Mouse (Mus musculus) erythroblast, embryonic 14.5 days (primary cell): Measurements from ENCODE around the gene Notum. TPM values are rescaled to one million over a fixed set of nuclear protein-coding genes. Genes with fewer than 3 reads are reported as not detected.
A peak's percentile ranks its signal among the peaks of the same experiment; 100 is the strongest.

Experiments
- H3K27me3 ChIP-seq: 2 replicates; pipeline ENCODE4 v1.6.1; 2012; ENCODE audit warnings: inconsistent platforms; ENCODE audit not compliant: control insufficient read depth
- H3K36me3 ChIP-seq: 2 replicates; pipeline ENCODE4 v1.6.1; 2012; ENCODE audit warnings: mild to moderate bottlenecking, inconsistent platforms; ENCODE audit not compliant: control insufficient read depth
- H3K4me1 ChIP-seq: 2 replicates; pipeline ENCODE4 v1.6.1; 2012; ENCODE audit warnings: inconsistent platforms; ENCODE audit not compliant: control insufficient read depth
- H3K4me3 ChIP-seq: replicated peaks from 2 replicates; pipeline ENCODE3; 2012; ENCODE audit warnings: moderate library complexity, mild to moderate bottlenecking, inconsistent platforms
- H3K9me3 ChIP-seq: 2 replicates; pipeline ENCODE4 v1.6.1; 2012; ENCODE audit warnings: low read length, inconsistent platforms, mixed read lengths; ENCODE audit not compliant: control insufficient read depth
- GATA1 ChIP-seq: IDR thresholded peaks from 2 replicates; pipeline ENCODE4 v1.6.1; 2012; ENCODE audit warnings: low read length, inconsistent platforms, mixed read lengths
- TAL1 ChIP-seq: IDR thresholded peaks from 3 replicates; pipeline ENCODE4 v1.6.1; 2012; ENCODE audit warnings: low read length, inconsistent platforms, mixed read lengths
- polyA plus RNA-seq: library from polyadenylated mRNA; stranded (reverse); fragments of >175 nt; gene quantifications from 2 replicates; pipeline ENCODE4 v1.2.3, GENCODE M21; 2012

The Notum gene
- polyA plus RNA-seq, 1 experiment = 0.02 TPM

- Histone ChIP-seq H3K4me1 (peaks cover 28% of the 10 kb centered on the region), H3K9me3 (no peaks in the 10 kb centered on the region), H3K27me3 (peaks cover 54% of the 10 kb centered on the region), H3K4me3 (no peak overlapping the region), H3K36me3 (no peaks in the 10 kb centered on the region)
- TF ChIP-seq TAL1 = no peak
- no peak for TF ChIP-seq GATA1
Measured at GRCm38 (mm10) chr11:120647047-120647830, 13.7 kb downstream of the Notum start.

- peaks cover 33% of the 10 kb centered on the region for H3K4me1 ChIP-seq
- TF ChIP-seq GATA1 (no peak), TAL1 (no peak)
- no peaks in the 10 kb centered on the region for H3K36me3 ChIP-seq
- H3K9me3 ChIP-seq = no peaks in the 10 kb centered on the region
- H3K4me3 ChIP-seq = peak within 1 kb of the TSS; percentile 65
- H3K27me3 ChIP-seq = peaks cover 52% of the 10 kb centered on the region
Measured at GRCm38 (mm10) chr11:120643601-120643987, 17.4 kb downstream of the Notum start, which contains the start of gene Pycr1. Gene Pycr1, minus strand, starts transcription at chr11:120643769.

- H3K4me1 ChIP-seq = peaks cover 31% of the 10 kb centered on the region
- peak overlapping the region; percentile 65 for H3K4me3 ChIP-seq
- H3K9me3 ChIP-seq = no peaks in the 10 kb centered on the region
- TF ChIP-seq TAL1 = no peak
- TF ChIP-seq GATA1 = no peak
- H3K27me3 ChIP-seq = peaks cover 49% of the 10 kb centered on the region
- H3K36me3 ChIP-seq = no peaks in the 10 kb centered on the region
Measured at GRCm38 (mm10) chr11:120642939-120643600, 17.9 kb downstream of the Notum start.

- Histone ChIP-seq H3K4me1 (peaks cover 28% of the 10 kb centered on the region), H3K27me3 (peaks cover 38% of the 10 kb centered on the region), H3K4me3 (no peak overlapping the region), H3K36me3 (0 out of 2 replicates have a peak, but pooled peaks cover 2% of the 10 kb centered on the region), H3K9me3 (no peaks in the 10 kb centered on the region)
- TF ChIP-seq GATA1 (no peak), TAL1 (no peak)
Measured at GRCm38 (mm10) chr11:120641869-120642268, 19.1 kb downstream of the Notum start.

GRCm38 (mm10) chr11:120641255-120641654 lies 19.7 kb downstream of the Notum start:
- TF ChIP-seq GATA1 (no peak), TAL1 (no peak)
- Histone ChIP-seq H3K9me3 (no peaks in the 10 kb centered on the region), H3K4me1 (peaks cover 31% of the 10 kb centered on the region), H3K4me3 (no peak overlapping the region), H3K36me3 (0 out of 2 replicates have a peak, but pooled peaks cover 2% of the 10 kb centered on the region), H3K27me3 (peaks cover 33% of the 10 kb centered on the region)

GRCm38 (mm10) chr11:120634810-120635209 lies 26.2 kb downstream of the Notum start:
- TF ChIP-seq TAL1 (no peak), GATA1 (no peak)
- Histone ChIP-seq H3K9me3 (no peaks in the 10 kb centered on the region), H3K27me3 (no peaks in the 10 kb centered on the region), H3K36me3 (peaks cover 21% of the 10 kb centered on the region), H3K4me3 (peak overlapping the region; percentile 83), H3K4me1 (peaks cover 54% of the 10 kb centered on the region)

GRCm38 (mm10) chr11:120633520-120634343 lies 27.2 kb downstream of the Notum start, which contains the start of gene Mafg:
Gene Mafg, minus strand, starts transcription at chr11:120633600.
- Histone ChIP-seq H3K36me3 (peaks cover 32% of the 10 kb centered on the region), H3K27me3 (no peaks in the 10 kb centered on the region), H3K9me3 (no peaks in the 10 kb centered on the region), H3K4me1 (peaks cover 65% of the 10 kb centered on the region), H3K4me3 (peak within 1 kb of the TSS; percentile 83)
- TF ChIP-seq TAL1 (no peak), GATA1 (no peak)

- no peaks in the 10 kb centered on the region for H3K9me3 ChIP-seq
- no peaks in the 10 kb centered on the region for H3K27me3 ChIP-seq
- H3K36me3 ChIP-seq = peaks cover 40% of the 10 kb centered on the region
- TF ChIP-seq GATA1 (no peak), TAL1 (no peak)
- H3K4me3 ChIP-seq = peak overlapping the region; percentile 83
- peaks cover 71% of the 10 kb centered on the region for H3K4me1 ChIP-seq
Measured at GRCm38 (mm10) chr11:120632559-120633519, 28.1 kb downstream of the Notum start.
